Mouse (Mus musculus): Measurements from ENCODE around the gene Smok2b.
"Not testable (repeated sequence)": the region's sequence is repeated elsewhere in the genome, so short reads cannot be mapped to it uniquely, and the experiment has no call there.

Gene Smok2b

GRCm38 (mm10) chr17:13239461-13239860 is 9.4 kb downstream of the Smok2b start:
- in situ Hi-C loops (cut with MboI, MseI) = loop anchor here in 1 of 2 experiments (5.0 to 10.0 kb wide), 2 partner anchors 135 to 303 kb away; no protein-coding TSS in a partner anchor

- in situ Hi-C loops (cut with MboI, MseI) = not testable (repeated sequence)
Measured at GRCm38 (mm10) chr17:13240807-13241727, 11.0 kb downstream of the Smok2b start.

- in situ Hi-C loops (cut with MboI, MseI) = loop anchor here in 1 of 2 experiments (5.0 to 10.0 kb wide), 2 partner anchors 403 to 420 kb away; no protein-coding TSS in a partner anchor
Measured at GRCm38 (mm10) chr17:13254786-13255185, 24.7 kb downstream of the Smok2b start.

Data from T-helper 17 cell (primary cell).